8 mouse cellular contexts compared by ENCODE assay signal in genomic region chr16:20717181-20717977, GRCm38 (mm10). TPM values are rescaled to one million over a fixed set of nuclear protein-coding genes. Genes with fewer than 3 reads are reported as not detected.
DNase-seq lines count a peak whose midpoint lies in the region; ATAC-seq lines count a peak whose summit lies in the region.

TSS of gene Polr2h (plus strand) at chr16:20717665.
TSS of gene Clcn2 (minus strand) at chr16:20717746.

- DNase-seq in WW6 (ENCODE audit: low read depth, low spot score): peak; percentile 92
- DNase-seq in cerebellum, postnatal 4 days (ENCODE audit: low spot score in 2 of 2): peak; percentile 91 to 96
- DNase-seq in gastrocnemius, adult 18-20 months (ENCODE audit: low spot score): peak; percentile 97
- peak; percentile 96 for DNase-seq in left cerebral cortex, adult 18-20 months (ENCODE audit: low spot score in 2 of 2)
- peak; percentile 99 for DNase-seq in right cerebral cortex, adult 18-20 months
- peak; percentile 88 for DNase-seq in urinary bladder, postnatal 10 days (ENCODE audit: low spot score)

- no peaks in the 10 kb centered on the region for H3K27me3 ChIP-seq in hindbrain, embryonic 16.5 days (replicated peaks; ENCODE audit: control insufficient read depth, insufficient read depth, low read length)

- peak within 1 kb of the TSS; percentile 95 for H3K4me2 ChIP-seq in hindbrain, embryonic 16.5 days (ENCODE audit: low read length)

- H3K9ac ChIP-seq in hindbrain, embryonic 16.5 days (ENCODE audit: low read depth, low read length): peak within 1 kb of the TSS; percentile 87

- H3K9me3 ChIP-seq in hindbrain, embryonic 16.5 days (ENCODE audit: control insufficient read depth, low read length): no peaks in the 10 kb centered on the region

- H3K36me3 ChIP-seq in hindbrain, embryonic 16.5 days (ENCODE audit: control insufficient read depth, insufficient read depth, low read length): no peaks in the 10 kb centered on the region; the same call in none of the 2 replicates
- H3K36me3 ChIP-seq in macrophage (ENCODE audit: inconsistent target): peaks cover 7% of the 10 kb centered on the region; the same call in 1 of the 2 replicates

- H3K4me3 ChIP-seq in hindbrain, embryonic 16.5 days (ENCODE audit: low read length): peak within 1 kb of the TSS; percentile 83
- peak within 1 kb of the TSS; percentile 64 for H3K4me3 ChIP-seq in macrophage (ENCODE audit: inconsistent target)

- H3K4me1 ChIP-seq in hindbrain, embryonic 16.5 days (ENCODE audit: control insufficient read depth, insufficient read depth, low read depth, low read length): peaks cover 32% of the 10 kb centered on the region

- under 1% methylated on average over 55 of the region's 62 CpGs for WGBS in hindbrain, embryonic 16.5 days
- WGBS in macrophage (ENCODE audit: missing documents): under 1% methylated on average over 62 of the region's 62 CpGs

- H3K27ac ChIP-seq in hindbrain, embryonic 16.5 days (ENCODE audit: low read depth, low read length): peak within 1 kb of the TSS; percentile 94
- H3K27ac ChIP-seq in macrophage: peak within 1 kb of the TSS; percentile 61

- H3K79me2 ChIP-seq in macrophage (ENCODE audit: inconsistent target): no peaks in the 10 kb centered on the region

- ATAC-seq in hindbrain, embryonic 16.5 days: peak; percentile 86

RNA-seq across cellular contexts. Expression of gene Polr2h, which starts in this region (rescaled TPM):
- total RNA-seq in gastrocnemius, adult 18-20 months (2021): 1 to 10 TPM; 7.8 to 9.5 TPM
- polyA plus RNA-seq in hindbrain, embryonic 16.5 days (2015; fragmentation: Nextera tagmentation; extraction: Ambion mirVana): 87.7 and 94.6 TPM in 2 replicates
- total RNA-seq in left cerebral cortex, adult 18-20 months (2021): 10 to 100 TPM; 27.6 to 30.2 TPM
- 10 to 100 TPM in 3 of 26 experiments, 1 to 10 TPM in 23; 2.4 to 10.3 (median 4.9) TPM for total RNA-seq in macrophage (2018; cell fraction: chromatin; rRNA removed)
- 10 to 100 TPM; 10.2 to 20.7 (median 14.9) TPM for total RNA-seq in macrophage (2018; cell fraction: cytosol; rRNA removed)
- 10 to 100 TPM in 9 of 26 experiments, 1 to 10 TPM in 17; 3.1 to 16.1 (median 7.9) TPM for total RNA-seq in macrophage (2018; cell fraction: nucleus; rRNA removed)
- polyA plus RNA-seq in macrophage (2018): 5.2 to 20.4 TPM (median 12.3 TPM) in 3 replicates

RNA-seq across cellular contexts. Expression of gene Clcn2, which starts in this region (rescaled TPM):
- 1 to 10 TPM in 1 of 2 experiments, under 1 TPM in 1; 0.64 to 1.1 TPM for total RNA-seq in gastrocnemius, adult 18-20 months (2021)
- polyA plus RNA-seq in hindbrain, embryonic 16.5 days (2015; fragmentation: Nextera tagmentation; extraction: Ambion mirVana): 24.9 and 26.8 TPM in 2 replicates
- total RNA-seq in left cerebral cortex, adult 18-20 months (2021): 10 to 100 TPM; 54.8 to 67.2 TPM
- total RNA-seq in macrophage (2018; cell fraction: chromatin; rRNA removed): 10 to 100 TPM in 4 of 26 experiments, 1 to 10 TPM in 22; 3.9 to 14.1 (median 7.6) TPM
- under 1 TPM; 0.05 to 0.60 (median 0.20) TPM for total RNA-seq in macrophage (2018; cell fraction: cytosol; rRNA removed)
- total RNA-seq in macrophage (2018; cell fraction: nucleus; rRNA removed): 1 to 10 TPM in 25 of 26 experiments, under 1 TPM in 1; 0.69 to 7.6 (median 4.8) TPM
- 0.11 to 0.38 TPM (median 0.35 TPM) in 3 replicates for polyA plus RNA-seq in macrophage (2018)

Comparison
In these comparisons a context has a peak if more than half of its experiments do, and no peak if none do; other contexts are left out.
1. Peak in every context shown above with its lines: DNase-seq, ATAC-seq, H3K4me3 ChIP-seq and H3K27ac ChIP-seq.
2. RNA of gene Clcn2 (total RNA-seq): 54.8 to 67.2 TPM in left cerebral cortex, adult 18-20 months; 0.64 to 1.1 TPM in gastrocnemius, adult 18-20 months; every median in the first group is over 10 times any median in the second.
3. RNA of gene Clcn2 (polyA plus RNA-seq): 24.9 to 26.8 TPM in hindbrain, embryonic 16.5 days; 0.11 to 0.38 TPM in macrophage; every median in the first group is over 10 times any median in the second.